Comparison of ENCODE assay signal across 10 mouse cellular contexts in genomic region chr9:121936952-121937351, GRCm38 (mm10). TPM values are rescaled to one million over a fixed set of nuclear protein-coding genes. Genes with fewer than 3 reads are reported as not detected.
DNase-seq lines count a peak whose midpoint lies in the region; ATAC-seq and TF ChIP-seq lines count a peak whose summit lies in the region.
"Had no signal": no experiment of that assay in that cellular context is flagged by ENCODE, and none has a peak within 500 bp of the region (broad histone marks: within the 10 kb centered on the region; RNA-seq: fewer than 3 reads in every experiment).

No protein-coding gene starts in this region.

- no peak for DNase-seq in limb, embryonic 10.5 days (ENCODE audit: low spot score)
- peak; percentile 88 for DNase-seq in brain, adult 2 months (ENCODE audit: low read depth, low spot score)
- peak; percentile 30 for DNase-seq in forelimb bud, embryonic 11.5 days (ENCODE audit: low read depth, low spot score)
- DNase-seq in midbrain, postnatal 0 days (ENCODE audit: low spot score), result peak; percentile 56
- no peak for DNase-seq in layer of hippocampus, adult 2 months (ENCODE audit: low spot score in 2 of 2)
- DNase-seq in urinary bladder, postnatal 10 days (ENCODE audit: low spot score), result no peak
- DNase-seq in ovary, adult 18-20 months (ENCODE audit: low spot score), result no peak
- DNase-seq: layer of hippocampus, adult 9-11 months had no signal

- no peak overlapping the region for H3K4me2 ChIP-seq in limb, embryonic 12.5 days
- H3K4me2 ChIP-seq in midbrain, postnatal 0 days (ENCODE audit: low read depth, low read length, poor library complexity, severe bottlenecking), result peak overlapping the region; percentile 44

- no peak for TF ChIP-seq CTCF in midbrain, postnatal 0 days (IDR thresholded peaks at IDR 0.05)
- TF ChIP-seq CTCF in layer of hippocampus, adult 2 months (conservative IDR thresholded peaks at IDR 0.05), result no peak

- no peaks in the 10 kb centered on the region for H3K36me3 ChIP-seq in limb, embryonic 12.5 days
- H3K36me3 ChIP-seq in limb, embryonic 10.5 days, result peaks cover 6% of the 10 kb centered on the region
- no peaks in the 10 kb centered on the region for H3K36me3 ChIP-seq in midbrain, postnatal 0 days (ENCODE audit: insufficient read depth, low read length)
- H3K36me3 ChIP-seq: G1E had no signal

- no peak overlapping the region for H3K4me3 ChIP-seq in limb, embryonic 12.5 days (replicated peaks)
- H3K4me3 ChIP-seq in limb, embryonic 10.5 days, result no peak overlapping the region
- H3K4me3 ChIP-seq in midbrain, postnatal 0 days (ENCODE audit: low read depth, low read length), result peak overlapping the region; percentile 38; the same call in 1 of the 2 replicates
- H3K4me3 ChIP-seq in layer of hippocampus, adult 2 months, result no peak overlapping the region

- ATAC-seq in limb, embryonic 12.5 days (ENCODE audit: insufficient number of reproducible peaks, insufficient read depth, low FRiP score, low TSS enrichment, low read depth), result peak; percentile 42
- ATAC-seq in midbrain, postnatal 0 days (ENCODE audit: low FRiP score), result peak; percentile 71

- 80% methylated on average over 1 of the region's 1 CpGs for WGBS in limb, embryonic 12.5 days
- WGBS in limb, embryonic 10.5 days, result 87% methylated on average over 1 of the region's 1 CpGs
- 70% methylated on average over 1 of the region's 1 CpGs for WGBS in midbrain, postnatal 0 days

- no peak overlapping the region for H3K9ac ChIP-seq in limb, embryonic 12.5 days (replicated peaks)
- H3K9ac ChIP-seq in midbrain, postnatal 0 days (replicated peaks; ENCODE audit: low read length, poor library complexity, severe bottlenecking), result no peak overlapping the region

- H3K9me3 ChIP-seq in limb, embryonic 12.5 days, result no peaks in the 10 kb centered on the region
- H3K9me3 ChIP-seq in limb, embryonic 10.5 days (replicated peaks), result no peaks in the 10 kb centered on the region
- H3K9me3 ChIP-seq in midbrain, postnatal 0 days (ENCODE audit: low read length), result no peaks in the 10 kb centered on the region
- H3K9me3 ChIP-seq: G1E had no signal

- no peaks in the 10 kb centered on the region; the same call in 1 of the 2 replicates for H3K27me3 ChIP-seq in limb, embryonic 12.5 days
- no peaks in the 10 kb centered on the region for H3K27me3 ChIP-seq in limb, embryonic 10.5 days (ENCODE audit: low read depth, poor library complexity, severe bottlenecking)
- no peaks in the 10 kb centered on the region for H3K27me3 ChIP-seq in midbrain, postnatal 0 days (ENCODE audit: insufficient read depth, low read length)

- H3K4me1 ChIP-seq in limb, embryonic 12.5 days (replicated peaks), result no peaks in the 10 kb centered on the region
- H3K4me1 ChIP-seq in limb, embryonic 10.5 days, result peaks cover 10% of the 10 kb centered on the region
- H3K4me1 ChIP-seq in midbrain, postnatal 0 days (ENCODE audit: insufficient read depth, low read length), result no peaks in the 10 kb centered on the region

- no peak overlapping the region for H3K27ac ChIP-seq in limb, embryonic 12.5 days
- no peak overlapping the region for H3K27ac ChIP-seq in limb, embryonic 10.5 days
- H3K27ac ChIP-seq in midbrain, postnatal 0 days (ENCODE audit: low read depth, low read length), result peak overlapping the region; percentile 59; the same call in 1 of the 2 replicates
- no peak overlapping the region for H3K27ac ChIP-seq in layer of hippocampus, adult 2 months

RNA-seq across cellular contexts. Expression of gene Fam198a, which starts 13.8 kb away (rescaled TPM):
- polyA plus RNA-seq in limb, embryonic 12.5 days (2016; fragmentation: Nextera tagmentation; extraction: Ambion mirVana), result 1.6 and 1.8 TPM in 2 replicates
- polyA plus RNA-seq in limb, embryonic 10.5 days (2016; fragmentation: Nextera tagmentation; extraction: Ambion mirVana), result 0.40 and 0.65 TPM in 2 replicates
- total RNA-seq in midbrain, postnatal 0 days (2014; rRNA removed), result 2.5 and 4.8 TPM in 2 replicates
- polyA plus RNA-seq in midbrain, postnatal 0 days (2015; fragmentation: Nextera tagmentation; extraction: Ambion mirVana), result 1.9 and 2.1 TPM in 2 replicates
- 1 to 10 TPM; 6.7 to 9.1 TPM for total RNA-seq in layer of hippocampus, adult 2 months (2021)
- total RNA-seq: G1E had no signal
- polyA plus RNA-seq: G1E had no signal

RNA-seq across cellular contexts. Expression of gene Cyp8b1, which starts 20.8 kb away (rescaled TPM):
- polyA plus RNA-seq in limb, embryonic 12.5 days (2016; fragmentation: Nextera tagmentation; extraction: Ambion mirVana), result not detected in 2 replicates
- not detected in 2 replicates for polyA plus RNA-seq in limb, embryonic 10.5 days (2016; fragmentation: Nextera tagmentation; extraction: Ambion mirVana)
- total RNA-seq in midbrain, postnatal 0 days (2014; rRNA removed), result not detected in 2 replicates
- polyA plus RNA-seq in midbrain, postnatal 0 days (2015; fragmentation: Nextera tagmentation; extraction: Ambion mirVana), result not detected in 2 replicates
- total RNA-seq in layer of hippocampus, adult 2 months (2021), result not detected
- total RNA-seq: G1E had no signal
- polyA plus RNA-seq: G1E had no signal

RNA-seq across cellular contexts. Expression of gene Ackr2, which starts 38.8 kb away (rescaled TPM):
- 0.50 TPM in 1 of 2 replicates, not detected in the other for polyA plus RNA-seq in limb, embryonic 12.5 days (2016; fragmentation: Nextera tagmentation; extraction: Ambion mirVana)
- 0.16 TPM in 1 of 2 replicates, not detected in the other for polyA plus RNA-seq in limb, embryonic 10.5 days (2016; fragmentation: Nextera tagmentation; extraction: Ambion mirVana)
- 1.7 and 3.0 TPM in 2 replicates for total RNA-seq in midbrain, postnatal 0 days (2014; rRNA removed)
- polyA plus RNA-seq in midbrain, postnatal 0 days (2015; fragmentation: Nextera tagmentation; extraction: Ambion mirVana), result 0.78 and 0.96 TPM in 2 replicates
- 1 to 10 TPM; 1.7 to 2.3 TPM for total RNA-seq in layer of hippocampus, adult 2 months (2021)
- polyA plus RNA-seq: G1E had no signal

RNA-seq across cellular contexts. Expression of gene Pomgnt2, which starts 60.0 kb away (rescaled TPM):
- 10.4 and 11.2 TPM in 2 replicates for polyA plus RNA-seq in limb, embryonic 12.5 days (2016; fragmentation: Nextera tagmentation; extraction: Ambion mirVana)
- polyA plus RNA-seq in limb, embryonic 10.5 days (2016; fragmentation: Nextera tagmentation; extraction: Ambion mirVana), result 11.5 and 12.5 TPM in 2 replicates
- total RNA-seq in midbrain, postnatal 0 days (2014; rRNA removed), result 49.7 and 53.4 TPM in 2 replicates
- 38.5 and 41.8 TPM in 2 replicates for polyA plus RNA-seq in midbrain, postnatal 0 days (2015; fragmentation: Nextera tagmentation; extraction: Ambion mirVana)
- 10 to 100 TPM; 41.4 to 41.7 TPM for total RNA-seq in layer of hippocampus, adult 2 months (2021)
- polyA plus RNA-seq: G1E had no signal

Comparison
In these comparisons a context has a peak if more than half of its experiments do, and no peak if none do; other contexts are left out.
1. DNase-seq: peak in brain, adult 2 months (single experiment), forelimb bud, embryonic 11.5 days (single experiment) and midbrain, postnatal 0 days (single experiment); none in limb, embryonic 10.5 days (single experiment), layer of hippocampus, adult 2 months (0 of 2), urinary bladder, postnatal 10 days (single experiment) and ovary, adult 18-20 months (single experiment).